Mouse (Mus musculus): ENCODE data around the gene Rhobtb3. TPM values are rescaled to one million over a fixed set of nuclear protein-coding genes. Genes with fewer than 3 reads are reported as not detected.

The Rhobtb3 gene
- 10 to 100 TPM; 29.7 to 33.7 TPM for total RNA-seq (2021)

DNA sequence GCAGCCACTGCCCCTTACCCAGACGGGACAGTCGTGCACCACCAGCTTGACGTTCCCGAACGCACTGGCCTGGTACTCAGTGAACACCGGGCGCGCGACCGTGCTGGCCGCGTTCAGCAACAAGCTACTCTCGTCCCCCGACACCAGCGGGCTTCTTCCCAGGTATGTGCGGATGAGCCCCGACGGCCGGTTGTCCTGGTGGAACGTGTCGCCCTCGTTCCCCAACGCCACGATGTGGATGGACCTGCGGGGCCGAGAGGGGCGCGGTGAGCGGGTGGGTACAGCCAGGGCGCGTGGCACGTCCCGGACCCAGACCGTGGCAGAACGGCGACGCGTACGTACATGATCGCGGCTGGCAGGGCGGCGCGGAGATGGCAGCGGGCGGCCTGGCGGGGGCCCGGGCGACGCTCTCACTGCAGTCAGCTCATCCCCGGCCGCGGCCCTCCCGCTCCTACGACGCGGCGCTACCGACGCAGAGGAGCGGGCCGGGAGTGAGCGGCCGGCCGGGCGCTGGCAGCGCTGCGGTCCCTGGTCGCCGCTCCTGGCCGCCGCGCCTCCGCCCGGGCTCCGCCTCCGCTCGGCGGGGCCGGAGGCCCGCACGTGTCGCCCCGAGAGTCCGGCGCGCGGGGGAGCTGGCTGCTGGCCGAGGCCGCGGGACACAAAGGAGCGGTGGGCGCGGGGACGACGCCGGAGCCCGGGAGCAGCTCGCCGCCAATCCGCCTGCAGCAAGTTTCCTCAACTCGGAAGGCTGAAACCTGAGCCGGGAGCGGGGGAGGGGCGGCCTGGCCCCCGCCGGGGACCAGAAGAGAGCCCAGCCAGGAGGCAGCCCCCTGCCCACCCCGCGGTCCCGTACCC, at the start of gene Rhobtb3:
Gene Rhobtb3 (minus strand): TSS at position 737 of the 855 bp plus-strand sequence.
- intact Hi-C loops (cut with DNase I): loop anchor here (5.0 kb wide), 1 partner anchor 74 kb away; the partner anchor contains the start of gene Rfesd
- DNase-seq: peak; percentile 83

DNA sequence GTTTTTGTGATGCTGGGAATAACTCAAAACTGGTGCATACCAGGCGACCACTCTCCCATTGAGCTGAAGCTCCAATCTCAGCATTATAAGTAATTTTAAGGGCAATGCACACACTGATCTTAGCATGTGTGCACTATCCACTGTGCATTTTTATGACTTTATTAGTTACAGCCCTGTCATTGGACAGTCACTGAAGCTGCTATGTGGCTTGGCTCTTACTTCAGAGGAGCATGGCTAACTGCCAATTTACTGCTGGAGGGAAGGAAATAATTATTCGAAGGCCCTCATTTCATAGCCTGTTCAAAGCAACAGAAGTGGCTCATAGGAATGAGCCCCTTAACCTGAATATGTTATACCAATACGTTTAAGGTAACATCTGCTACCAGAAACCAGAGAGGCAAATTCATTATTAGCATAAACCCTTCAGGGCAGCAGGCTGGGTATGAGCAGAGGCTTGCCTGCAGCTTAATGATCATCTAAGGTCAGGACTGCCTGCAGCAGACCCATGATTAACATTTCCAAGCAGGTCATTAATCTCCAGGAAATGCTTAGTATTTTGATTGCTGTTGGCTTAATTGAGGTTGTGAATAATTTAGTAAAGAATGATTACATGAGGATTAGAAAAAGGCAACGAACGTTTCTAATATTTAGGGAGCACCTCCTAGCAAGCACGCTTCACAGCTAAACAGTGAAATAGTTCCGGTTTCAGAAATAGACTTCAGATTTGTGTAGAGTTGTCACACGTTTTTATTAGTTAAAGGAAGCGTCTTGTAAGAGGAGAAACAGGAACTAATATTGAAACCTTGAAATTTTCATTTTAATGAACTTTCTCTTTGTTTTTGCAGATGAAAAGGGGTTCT, 48.7 kb upstream of the Rhobtb3 start:
- DNase-seq: no peak
- intact Hi-C loops (cut with DNase I): no loop called here

DNA sequence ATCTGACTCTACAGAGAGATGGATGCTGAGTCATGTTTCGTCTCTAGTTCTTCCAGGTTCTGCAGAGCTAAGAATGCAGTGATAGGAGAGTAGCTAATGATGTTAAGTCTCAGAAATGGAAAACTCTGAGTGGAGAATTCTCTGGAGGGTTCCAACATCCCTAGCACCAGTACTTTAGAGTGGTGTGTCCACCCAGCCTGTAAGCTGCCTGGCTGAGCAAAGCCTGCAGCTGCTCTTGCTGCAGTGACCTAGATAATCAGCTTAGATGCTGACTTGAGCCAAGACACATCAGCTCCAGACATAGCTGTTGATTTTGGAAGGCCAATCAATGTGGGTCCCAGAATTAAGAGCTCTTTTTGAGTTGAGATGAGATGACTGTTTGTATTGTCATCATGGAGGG, 44.4 kb upstream of the Rhobtb3 start:
- DNase-seq: no peak
- intact Hi-C loops (cut with DNase I): no loop called here

DNA sequence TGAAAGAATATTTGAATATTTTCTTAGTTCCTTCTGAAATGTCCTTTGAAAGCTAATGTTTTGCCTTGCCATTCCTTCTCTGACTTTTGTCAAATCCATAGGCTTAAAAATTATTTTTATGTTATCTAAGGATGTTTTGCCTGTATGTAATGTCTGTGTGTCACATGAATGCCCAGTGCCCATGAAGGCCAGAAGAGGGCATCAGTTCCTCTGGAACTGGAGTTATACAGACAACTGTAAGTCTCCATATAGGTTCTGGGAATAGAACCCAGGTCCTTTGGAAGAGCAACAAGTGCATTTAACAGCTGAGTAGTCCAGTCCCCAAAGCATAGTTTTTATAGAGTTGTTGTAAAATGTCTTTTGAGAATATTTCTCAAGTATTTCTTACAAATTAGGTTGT, 38.2 kb upstream of the Rhobtb3 start:
- intact Hi-C loops (cut with DNase I): no loop called here
- no peak for DNase-seq

DNA sequence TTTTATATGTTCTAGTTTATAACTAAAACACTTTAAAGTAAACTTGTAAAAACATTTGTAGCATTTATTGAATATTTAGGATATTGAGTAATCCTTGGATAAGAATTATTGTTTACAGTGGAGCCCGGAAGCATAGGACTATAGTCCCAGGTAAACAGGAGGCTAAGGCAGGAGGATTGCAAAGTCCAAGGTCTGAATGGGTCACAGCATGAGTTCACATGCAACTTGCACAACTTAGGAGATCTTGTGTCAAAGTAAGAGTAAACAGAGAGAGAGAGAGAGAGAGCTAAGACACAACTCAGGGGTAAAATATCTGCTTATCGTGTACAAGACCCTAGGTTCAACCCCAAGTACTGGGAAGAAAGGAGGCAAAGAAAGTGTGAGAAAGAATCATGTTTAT, 32.9 kb upstream of the Rhobtb3 start:
- no peak for DNase-seq
- intact Hi-C loops (cut with DNase I): no loop called here

DNA sequence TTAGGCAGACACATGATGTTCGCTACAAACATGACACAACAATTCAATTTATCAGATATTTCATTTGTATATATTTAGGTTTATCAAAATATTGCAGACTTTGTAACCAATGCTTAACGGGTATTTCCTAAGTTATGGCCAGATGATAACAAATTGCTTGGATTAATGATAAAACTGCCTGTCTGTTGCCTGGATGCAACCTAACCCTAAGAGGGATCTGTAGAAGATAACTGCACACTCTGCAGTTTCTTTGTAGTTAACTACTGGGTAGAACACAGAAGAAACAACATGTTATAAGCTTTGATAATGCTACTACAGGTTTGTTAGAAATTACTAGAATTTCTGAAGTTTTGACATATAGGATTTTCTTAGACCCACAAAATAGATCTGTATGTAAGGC, 32.5 kb upstream of the Rhobtb3 start:
- no peak for DNase-seq
- intact Hi-C loops (cut with DNase I): no loop called here

DNA sequence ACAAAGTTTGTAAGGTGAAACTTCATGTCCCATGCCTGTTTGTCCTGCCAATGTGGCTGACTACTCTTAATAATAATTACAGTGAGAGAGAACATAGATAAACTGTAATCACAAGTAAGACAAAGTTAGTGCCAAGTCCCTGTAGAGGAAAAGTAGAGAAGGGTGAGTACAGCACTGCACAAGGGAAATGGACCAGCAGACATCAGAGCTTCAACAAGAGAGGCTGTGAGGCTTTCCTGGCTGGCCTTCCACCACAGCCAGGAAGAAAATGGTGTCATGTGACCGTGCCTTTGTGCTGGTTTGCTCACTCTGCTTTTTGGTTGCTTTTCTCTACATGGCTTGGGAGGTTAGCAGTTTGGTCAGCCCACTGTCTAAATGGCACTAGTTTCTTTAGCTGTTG, 31.9 kb upstream of the Rhobtb3 start:
- no peak for DNase-seq
- intact Hi-C loops (cut with DNase I): no loop called here

DNA sequence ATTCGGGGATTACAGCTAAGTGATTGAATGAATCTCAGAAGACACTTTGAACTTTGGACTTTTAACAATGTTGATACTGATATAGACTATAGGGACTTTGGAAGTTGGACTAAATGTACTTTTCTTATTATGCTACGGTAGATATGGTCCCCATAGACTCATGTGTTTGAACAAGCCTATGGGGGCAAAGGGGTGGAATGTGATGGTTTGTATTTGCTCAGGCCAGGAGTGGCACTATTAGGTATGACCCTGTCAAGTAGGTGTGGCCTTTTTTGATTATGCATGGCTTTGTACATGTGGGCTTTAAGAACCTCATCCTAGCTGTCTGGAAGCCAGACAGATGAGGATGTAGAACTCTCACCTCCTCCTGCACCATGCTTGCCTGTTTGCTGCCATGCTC, 30.8 kb upstream of the Rhobtb3 start:
- no peak for DNase-seq
- intact Hi-C loops (cut with DNase I): no loop called here

DNA sequence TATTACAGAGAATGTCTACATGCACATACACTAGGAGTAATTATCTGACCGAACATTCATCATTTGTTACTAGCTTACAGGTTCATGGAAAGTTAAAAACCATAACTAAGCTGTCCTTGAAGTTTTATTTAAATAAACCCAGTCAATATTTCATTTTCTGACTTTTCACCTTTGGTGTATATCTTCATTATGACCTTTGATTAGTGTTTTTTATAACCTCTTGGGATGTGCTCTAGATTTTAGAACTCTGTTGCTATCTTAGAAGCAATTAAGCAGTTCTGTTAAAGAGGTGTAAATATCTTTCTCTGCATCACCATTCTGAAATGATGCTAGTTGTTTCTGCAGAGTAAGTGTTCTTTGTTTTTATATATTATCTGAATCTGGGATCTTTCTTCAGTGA, 23.1 kb upstream of the Rhobtb3 start, which contains the start of gene Spata9:
Gene Spata9 (plus strand): TSS at position 301 of the 400 bp plus-strand sequence.
- intact Hi-C loops (cut with DNase I): no loop called here
- no peak for DNase-seq

DNA sequence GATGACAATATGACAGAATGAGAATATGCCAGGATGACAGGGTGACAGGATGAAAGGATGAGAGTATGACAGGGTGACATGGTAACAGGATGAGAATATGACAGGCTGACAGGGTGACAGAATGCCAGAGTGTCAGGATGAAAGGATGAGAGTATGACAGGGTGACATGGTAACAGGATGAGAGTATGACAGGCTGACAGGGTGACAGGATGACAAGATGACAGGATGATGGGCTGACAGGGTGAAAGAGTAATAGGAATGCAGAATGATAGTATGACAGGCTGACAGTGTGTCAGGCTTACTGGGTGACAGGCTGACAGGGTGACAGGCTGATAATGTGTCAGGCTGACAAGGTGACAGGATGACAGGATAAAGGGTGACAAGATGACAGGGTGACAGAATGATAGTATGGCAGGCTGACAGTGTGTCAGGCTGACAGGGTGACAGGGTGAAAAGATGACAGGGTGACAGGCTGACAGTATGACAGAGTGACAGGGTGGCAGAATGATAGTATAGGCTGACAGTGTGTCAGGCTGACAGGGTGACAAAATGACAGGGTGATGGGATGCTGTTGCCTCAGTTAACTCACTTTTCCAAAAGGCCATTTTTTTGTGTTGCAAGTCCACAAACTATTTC, 11.8 kb upstream of the Rhobtb3 start:
- intact Hi-C loops (cut with DNase I): no loop called here
- no peak for DNase-seq

DNA sequence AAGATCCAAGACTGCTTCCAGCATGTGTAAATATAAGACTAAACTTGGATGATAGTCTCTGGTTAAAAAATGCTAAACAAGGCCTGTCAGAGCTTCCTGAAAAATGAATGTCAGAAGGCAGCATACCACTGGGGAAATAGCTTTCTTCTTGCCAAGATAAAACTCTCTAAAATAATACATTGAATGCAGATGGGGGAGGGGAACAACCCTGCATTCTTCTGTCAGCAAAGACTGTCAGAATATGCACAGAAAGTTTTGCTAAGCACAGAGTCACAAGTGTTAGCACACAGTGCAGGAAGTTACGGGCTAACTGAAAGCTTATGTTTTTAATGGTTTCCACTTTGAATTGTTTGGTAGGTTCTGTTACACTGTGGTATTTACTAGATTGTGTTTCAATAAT, 6.6 kb upstream of the Rhobtb3 start:
- DNase-seq: no peak
- intact Hi-C loops (cut with DNase I): no loop called here

DNA sequence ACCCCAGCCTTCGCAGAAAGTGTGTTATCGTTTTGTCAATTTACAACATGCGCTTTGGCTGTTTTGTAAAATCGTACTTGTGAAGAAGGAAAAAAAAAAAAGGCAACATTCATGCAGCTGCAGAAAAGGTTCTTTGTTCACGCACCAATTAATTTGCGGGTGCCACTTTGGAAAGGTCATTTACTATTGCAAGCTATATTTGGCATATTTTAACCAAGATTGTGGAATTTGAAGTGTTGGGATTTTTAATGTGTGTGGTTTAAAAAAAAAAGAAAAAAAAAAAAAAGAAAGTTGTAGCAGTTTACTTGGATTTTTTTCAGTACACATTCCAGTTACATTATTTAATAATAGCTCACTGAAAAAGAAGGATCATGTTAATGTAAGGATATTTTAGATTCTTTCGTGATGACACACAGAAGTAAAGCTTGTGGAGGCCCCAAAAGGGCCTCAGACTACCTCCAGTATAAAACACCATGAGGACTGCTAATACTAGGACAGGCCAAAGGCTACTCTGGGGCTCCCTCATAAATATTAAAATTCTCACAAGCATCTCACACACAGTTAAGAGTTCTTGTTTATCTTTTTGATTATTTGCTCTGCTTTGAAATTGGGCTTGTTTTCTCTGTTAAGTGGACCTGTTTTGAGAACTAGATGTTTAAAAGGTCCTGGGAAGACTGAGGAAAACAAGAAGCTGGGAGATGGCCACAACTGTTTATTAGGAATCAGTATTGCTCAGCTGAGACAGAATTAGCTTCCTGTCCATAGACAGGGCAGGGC, 507 bp upstream of the Rhobtb3 start:
- no peak for DNase-seq
- intact Hi-C loops (cut with DNase I): loop anchor here (5.0 kb wide), 1 partner anchor 73 kb away; the partner anchor contains the start of gene Rfesd

DNA sequence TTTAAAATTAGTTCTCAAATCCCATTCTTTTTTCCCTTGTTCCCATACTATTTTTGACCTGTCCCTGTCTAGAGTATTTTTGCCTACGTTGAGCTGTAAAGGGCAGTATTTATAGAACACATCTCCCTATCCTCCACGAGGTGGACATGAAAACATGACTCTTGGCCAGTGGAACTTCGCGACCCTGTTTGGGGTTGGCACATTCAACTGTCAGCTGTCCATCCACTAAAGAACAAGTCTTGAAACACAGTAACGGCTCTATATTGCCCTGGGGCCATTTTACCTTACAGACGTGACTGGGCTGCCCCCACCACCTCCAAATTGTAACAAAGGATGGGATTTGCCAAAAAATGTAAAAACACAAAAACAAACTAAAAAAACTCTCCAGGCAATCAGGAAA, 994 bp downstream of the Rhobtb3 start:
- intact Hi-C loops (cut with DNase I): loop anchor here (5.0 kb wide), 1 partner anchor 75 kb away; the partner anchor contains the start of gene Rfesd
- DNase-seq: peak; percentile 18

DNA sequence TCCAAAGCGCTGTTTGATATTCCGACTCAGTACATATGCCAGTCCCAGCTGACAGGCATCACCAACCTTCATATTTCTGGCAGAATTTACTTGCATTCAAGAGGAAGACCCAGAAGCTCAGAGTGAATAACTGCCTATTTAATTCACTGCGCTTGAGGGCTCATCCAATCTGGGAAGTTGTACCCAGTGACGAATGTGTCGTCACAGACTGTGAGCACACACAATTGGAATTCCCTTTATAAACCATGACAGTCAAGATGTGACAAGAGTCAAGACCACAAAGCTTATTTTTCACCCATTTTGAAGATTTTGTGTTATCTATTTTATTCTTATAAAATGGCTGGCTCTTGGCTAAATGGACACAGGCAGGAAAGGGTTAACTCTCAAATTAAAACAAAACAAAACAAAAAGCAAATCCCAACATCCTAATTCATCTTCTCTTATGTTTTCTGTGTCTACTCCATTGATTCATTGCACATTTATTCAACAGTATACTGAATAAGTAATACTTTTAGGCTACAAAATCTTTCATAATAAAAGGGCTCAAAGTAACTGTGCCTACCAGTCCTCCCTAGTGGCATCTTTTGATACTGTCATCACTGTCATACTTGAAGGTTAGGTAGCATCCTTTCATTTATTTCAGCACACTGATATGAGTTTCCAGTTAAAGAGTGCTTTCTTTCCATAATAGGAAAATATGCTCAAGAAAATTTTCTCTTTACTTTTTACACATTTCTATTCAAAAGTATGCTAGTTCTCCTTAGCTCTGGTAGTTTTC, 2.0 kb downstream of the Rhobtb3 start:
- intact Hi-C loops (cut with DNase I): loop anchor here (5.0 kb wide), 1 partner anchor 76 kb away; the partner anchor contains the start of gene Rfesd
- DNase-seq: no peak

DNA sequence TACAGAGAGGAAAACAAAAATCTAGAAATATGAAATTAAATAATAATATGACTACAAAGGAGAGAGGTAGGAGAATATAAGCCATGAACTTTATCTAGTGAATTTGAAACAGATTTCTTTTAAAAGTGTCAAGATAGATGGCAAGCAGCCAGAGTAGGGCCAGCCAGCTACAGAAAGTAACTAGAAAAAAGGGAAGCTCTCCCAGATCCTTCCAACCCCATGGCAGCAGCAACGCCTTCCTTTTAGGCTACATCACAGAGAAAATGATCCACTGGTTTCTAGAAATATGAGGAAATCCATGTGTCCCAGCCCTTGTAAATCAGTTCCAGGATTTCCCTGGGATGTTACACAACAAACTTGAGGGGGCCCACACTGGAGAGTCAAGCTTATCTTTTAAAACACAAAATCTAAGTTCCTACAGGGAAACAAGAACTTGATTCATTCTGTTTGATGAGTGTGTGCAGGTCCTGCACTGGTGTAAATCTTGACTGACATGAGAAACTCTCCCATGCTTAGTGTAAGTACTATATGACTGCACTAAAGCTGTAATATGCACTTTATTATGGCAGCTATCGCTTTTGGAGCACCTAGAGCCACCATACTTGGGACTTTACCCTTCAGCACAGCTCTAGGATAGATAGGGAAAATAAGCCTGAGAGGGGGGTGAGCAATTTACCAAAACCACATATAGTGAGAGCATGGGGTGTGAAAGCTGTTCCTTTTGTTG, 2.8 kb downstream of the Rhobtb3 start:
- intact Hi-C loops (cut with DNase I): loop anchor here (5.0 kb wide), 1 partner anchor 76 kb away; the partner anchor contains the start of gene Rfesd
- DNase-seq: no peak

DNA sequence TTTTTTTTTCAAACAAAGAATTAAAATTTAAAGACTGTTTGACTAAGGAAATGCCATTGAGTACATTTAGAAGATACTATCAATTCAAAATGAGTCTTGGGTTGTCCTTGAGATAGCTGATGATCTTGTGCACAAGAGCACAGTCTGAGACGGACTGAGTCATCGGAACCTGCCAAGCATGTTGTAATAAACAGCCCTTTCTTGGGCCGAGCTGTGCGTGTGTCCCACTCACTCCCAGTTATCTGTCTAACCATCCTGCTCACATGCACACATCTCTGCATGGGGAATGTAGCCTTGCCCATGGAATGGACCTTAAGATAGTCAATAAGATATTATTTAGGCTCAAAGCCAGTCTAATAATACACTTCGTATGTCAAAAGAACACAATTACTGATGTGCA, 4.9 kb downstream of the Rhobtb3 start:
- intact Hi-C loops (cut with DNase I): no loop called here
- DNase-seq: no peak

DNA sequence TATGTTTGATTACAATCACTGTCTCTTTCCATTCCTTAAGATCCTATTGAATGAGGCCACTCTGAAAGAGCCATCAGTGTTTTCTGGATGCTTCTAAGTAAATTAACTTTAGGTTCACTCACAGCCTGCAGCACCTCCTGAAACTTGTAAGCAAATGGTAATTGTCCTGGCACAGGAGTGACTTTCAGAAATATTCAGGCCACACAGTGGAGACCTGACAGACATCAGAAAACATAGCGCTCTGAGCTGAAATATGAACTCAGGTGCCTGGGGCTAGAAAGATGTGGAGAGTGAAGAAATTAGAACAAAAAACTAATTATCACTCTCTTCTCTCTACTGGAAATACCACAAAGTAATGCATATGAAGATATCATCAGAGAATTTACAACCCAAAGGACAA, 10.4 kb downstream of the Rhobtb3 start:
- intact Hi-C loops (cut with DNase I): no loop called here

DNA sequence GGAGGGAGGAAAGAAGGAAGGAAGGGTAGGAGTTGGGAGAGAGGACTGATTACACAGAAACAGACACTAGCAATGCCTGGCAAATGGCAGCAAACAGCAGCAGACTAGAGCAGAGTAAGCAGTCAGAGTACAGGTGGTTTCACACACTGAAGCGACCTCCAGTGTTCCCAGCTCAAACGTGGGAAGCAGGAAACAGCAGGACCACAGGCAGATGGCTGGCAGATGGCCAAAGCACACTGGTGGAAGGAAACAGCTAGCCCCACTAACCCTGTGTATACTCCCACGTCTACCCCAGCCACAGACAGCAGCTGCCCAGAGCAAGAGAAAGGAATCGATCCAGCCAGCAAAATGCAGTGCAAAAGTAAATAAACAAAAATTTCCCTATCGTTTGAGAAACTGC, 12.7 kb downstream of the Rhobtb3 start:
- peak; percentile 85 for DNase-seq
- intact Hi-C loops (cut with DNase I): no loop called here

More for the DNA sequence above, 10.4 kb downstream of the Rhobtb3 start:
- DNase-seq: no peak

DNA sequence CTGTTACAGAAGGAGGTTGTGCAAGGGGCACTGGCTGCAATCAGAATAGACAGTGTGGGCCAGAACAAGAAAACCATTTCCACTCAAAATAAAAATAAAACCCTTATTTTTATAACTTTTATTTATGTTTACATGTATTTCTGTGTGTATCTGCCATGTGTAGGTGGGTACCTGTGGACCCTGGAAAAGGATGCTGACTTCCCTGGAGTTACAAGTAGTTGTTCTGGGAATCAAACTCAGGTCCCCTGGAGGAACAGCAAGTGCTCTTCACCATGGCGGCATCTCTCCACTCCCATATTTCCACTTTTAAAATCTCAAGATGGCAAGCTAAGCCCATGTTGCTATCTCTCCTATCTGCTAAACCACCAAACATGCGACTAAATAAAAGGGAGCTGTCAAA, 13.1 kb downstream of the Rhobtb3 start:
- DNase-seq: no peak
- intact Hi-C loops (cut with DNase I): no loop called here

Measured in left cerebral cortex, postnatal 4 days (tissue).